Mouse (Mus musculus): ENCODE measurements around the gene Mettl7a1. TPM values are rescaled to one million over a fixed set of nuclear protein-coding genes. Genes with fewer than 3 reads are reported as not detected.
"Not testable (repeated sequence)": the region's sequence is repeated elsewhere in the genome, so short reads cannot be mapped to it uniquely, and the experiment has no call there.

Mettl7a1 gene
- 10 to 100 TPM; 16.5 to 17.7 TPM for total RNA-seq (2021)
- long read RNA-seq, experiment 1, partial matches to known transcripts, result 0 of 2 reads
- long read RNA-seq, experiment 1, other reads (novel, unspliced or antisense), result 0 of 2 reads
- long read RNA-seq, experiment 2, partial matches to known transcripts, result 0 of 2 reads
- long read RNA-seq, experiment 2, other reads (novel, unspliced or antisense), result 1 of 2 reads

DNA sequence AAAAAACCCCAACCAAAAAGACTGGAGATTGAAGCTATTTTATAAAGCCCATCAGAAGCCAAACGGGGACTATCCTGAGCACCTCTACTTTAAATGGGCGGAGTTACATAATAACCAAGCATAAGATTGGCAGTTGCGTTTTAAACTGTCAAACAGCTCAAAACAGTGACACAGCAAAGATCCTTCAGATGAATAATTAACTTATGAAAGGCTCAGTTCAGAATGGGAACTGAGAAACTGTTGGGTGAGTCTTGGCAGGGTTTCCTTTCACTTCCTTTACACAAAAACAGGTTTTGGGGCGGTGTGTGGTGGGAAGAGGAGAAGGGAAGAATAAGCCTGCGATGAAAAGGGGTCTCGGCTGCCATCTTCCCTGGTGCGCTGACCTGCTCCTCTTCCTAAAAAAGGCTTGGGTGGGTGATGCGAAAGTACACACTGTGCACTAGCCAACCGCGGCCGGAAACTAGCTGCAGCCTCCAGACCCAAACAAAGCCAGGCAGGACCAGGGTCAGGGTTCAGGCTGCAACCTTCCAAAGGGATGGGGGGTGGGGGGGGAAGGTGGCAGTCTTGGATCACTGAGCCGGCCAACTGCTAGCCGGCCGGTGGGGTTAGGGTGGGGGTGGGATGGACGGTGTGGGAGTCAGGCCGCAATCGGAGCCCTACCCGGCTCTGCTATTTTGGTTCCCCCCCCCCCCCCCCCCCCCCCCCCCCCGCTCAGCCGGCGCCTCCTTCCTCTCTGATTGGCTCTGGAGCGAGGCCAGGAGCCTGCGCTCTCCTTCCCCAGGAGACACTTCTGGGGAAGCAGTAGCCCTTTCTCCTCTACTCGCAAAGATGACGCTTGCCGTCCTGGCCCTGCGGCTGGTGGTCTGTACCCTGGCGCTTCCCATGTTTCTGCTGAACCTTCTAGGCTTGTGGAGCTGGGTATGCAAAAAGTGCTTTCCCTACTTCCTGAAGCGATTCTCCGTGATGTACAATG is at the start of gene Mettl7a1:
Mettl7a1 (plus strand) TSS at position 122 of the 973 bp plus-strand sequence.
- intact Hi-C loops (cut with DNase I), result no loop called here
- DNase-seq (ENCODE audit: low spot score in 2 of 2), result peak; percentile 84 to 85

DNA sequence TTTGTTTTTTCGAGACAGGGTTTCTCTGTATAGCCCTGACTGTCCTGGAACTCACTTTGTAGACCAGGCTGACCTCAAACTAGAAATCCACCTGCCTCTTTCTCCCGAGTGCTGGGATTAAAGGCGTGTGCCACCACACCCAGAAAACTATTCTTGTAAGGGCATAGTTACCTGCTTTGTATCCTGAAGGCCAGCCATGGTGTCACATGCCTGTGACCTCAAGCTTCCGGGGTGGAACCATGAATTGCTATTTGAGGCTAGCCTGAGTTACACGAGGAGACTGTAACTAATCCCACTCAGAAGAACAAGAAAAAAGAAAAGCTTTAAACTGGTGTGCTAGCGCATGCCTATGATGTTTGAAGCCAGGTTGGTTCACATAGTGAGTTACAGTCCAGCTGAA is 47.6 kb upstream of the Mettl7a1 start:
- no peak for DNase-seq (ENCODE audit: low spot score in 2 of 2)
- intact Hi-C loops (cut with DNase I), result no loop called here

DNA sequence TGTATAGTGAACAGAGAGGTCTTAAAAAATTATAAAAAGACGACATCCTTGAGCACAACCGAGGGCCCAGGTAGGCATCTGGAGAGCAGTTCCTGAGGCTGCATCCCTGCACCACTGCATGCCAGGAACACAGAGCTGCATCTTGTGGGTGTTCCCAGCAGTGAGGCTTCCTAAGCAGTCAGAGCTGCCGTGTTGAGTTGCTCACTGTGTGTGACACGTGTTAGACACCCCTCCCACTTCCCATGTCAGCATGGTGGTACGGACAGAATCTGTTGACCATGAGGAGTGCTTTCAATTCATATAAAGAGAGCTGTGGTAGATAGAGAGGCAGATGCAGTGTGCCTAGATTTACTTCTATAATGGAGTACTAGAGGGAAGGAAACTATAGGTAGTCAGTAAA is 46.6 kb upstream of the Mettl7a1 start:
- DNase-seq (ENCODE audit: low spot score in 2 of 2), result no peak

GRCm38 (mm10) chr15:100258646-100259425 is 45.1 kb upstream of the Mettl7a1 start:
- DNase-seq (ENCODE audit: low spot score in 2 of 2), result no peak
- intact Hi-C loops (cut with DNase I), result no loop called here

More for the DNA sequence above, 46.6 kb upstream of the Mettl7a1 start:
- intact Hi-C loops (cut with DNase I), result no loop called here

DNA sequence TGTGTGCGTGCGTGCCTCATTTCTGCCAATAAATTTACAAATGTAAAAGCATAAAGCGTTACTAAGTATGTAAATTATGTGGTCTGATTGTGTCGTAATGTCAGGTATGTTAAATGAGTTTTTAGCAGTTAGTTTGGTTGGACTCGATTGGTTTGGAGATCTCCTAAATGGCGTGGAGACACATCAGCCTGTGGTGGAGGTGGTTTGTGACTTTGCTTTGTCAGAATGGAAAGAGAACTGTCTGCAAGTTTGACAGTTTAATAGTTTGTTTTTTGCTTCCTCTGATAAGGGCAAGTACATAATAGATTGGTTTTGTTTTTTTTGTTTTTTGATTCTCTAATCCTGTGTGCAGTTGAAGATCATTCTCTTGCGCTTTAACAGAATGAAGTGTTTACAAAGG is 43.6 kb upstream of the Mettl7a1 start:
- intact Hi-C loops (cut with DNase I), result loop anchor here (10.0 kb wide), 2 partner anchors 114 to 204 kb away; partner anchors contain the start of gene Letmd1
- not testable (repeated sequence) for DNase-seq (ENCODE audit: low spot score in 2 of 2)

DNA sequence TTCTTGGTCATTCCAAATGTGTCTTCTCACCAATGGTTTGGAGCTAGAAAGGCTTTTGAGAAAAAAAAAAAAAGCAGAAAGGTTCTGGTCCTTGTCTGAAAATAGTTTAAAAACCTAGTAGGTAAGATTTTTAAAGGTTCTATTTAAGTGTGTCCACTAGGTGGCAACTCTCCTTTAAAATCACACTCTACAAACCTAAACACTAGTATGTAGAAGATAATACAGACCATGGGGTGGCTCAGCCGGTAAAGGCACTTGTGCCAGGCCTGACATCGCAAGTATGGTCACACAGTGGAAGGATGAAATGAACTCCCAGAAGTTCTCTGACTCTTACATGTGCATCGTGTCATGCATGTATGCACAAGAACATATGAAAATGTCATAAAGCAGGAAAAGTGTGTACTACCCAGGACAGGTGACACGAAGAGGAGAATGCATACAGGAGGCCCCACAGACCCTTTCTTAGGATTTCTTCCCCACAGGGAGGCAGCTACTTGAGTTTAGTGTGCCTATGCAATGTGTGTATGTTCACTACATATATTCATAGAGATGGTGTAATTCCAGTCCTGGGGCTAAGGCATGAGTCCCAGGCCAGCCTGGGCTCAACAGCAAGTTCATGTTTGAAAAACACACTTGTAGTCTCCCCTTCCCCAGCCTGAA is 40.6 kb upstream of the Mettl7a1 start:
- DNase-seq (ENCODE audit: low spot score in 2 of 2), result peak in 1 of 2 experiments; percentile 48
- intact Hi-C loops (cut with DNase I), result loop anchor here (10.0 kb wide), 2 partner anchors 111 to 201 kb away; partner anchors contain the start of gene Letmd1

- DNase-seq (ENCODE audit: low spot score in 2 of 2), result no peak
- intact Hi-C loops (cut with DNase I), result loop anchor here (10.0 kb wide), 2 partner anchors 109 to 199 kb away; partner anchors contain the start of gene Letmd1
These were observed 38.2 kb upstream of the Mettl7a1 start for GRCm38 (mm10) chr15:100265586-100266325.

- intact Hi-C loops (cut with DNase I), result loop anchor here (10.0 kb wide), 2 partner anchors 106 to 196 kb away; partner anchors contain the start of gene Letmd1
- DNase-seq (ENCODE audit: low spot score in 2 of 2), result no peak
These were observed 35.0 kb upstream of the Mettl7a1 start for GRCm38 (mm10) chr15:100268916-100269315.

GRCm38 (mm10) chr15:100269776-100270175 is 34.2 kb upstream of the Mettl7a1 start:
- intact Hi-C loops (cut with DNase I), result loop anchor here (10.0 kb wide), 2 partner anchors 105 to 195 kb away; partner anchors contain the start of gene Letmd1
- no peak for DNase-seq (ENCODE audit: low spot score in 2 of 2)

GRCm38 (mm10) chr15:100270609-100271008 is 33.3 kb upstream of the Mettl7a1 start:
- intact Hi-C loops (cut with DNase I), result not testable (repeated sequence)

GRCm38 (mm10) chr15:100271411-100271810 is 32.5 kb upstream of the Mettl7a1 start:
- intact Hi-C loops (cut with DNase I), result no loop called here
- DNase-seq (ENCODE audit: low spot score in 2 of 2), result no peak

More at GRCm38 (mm10) chr15:100270609-100271008, 33.3 kb upstream of the Mettl7a1 start:
- DNase-seq (ENCODE audit: low spot score in 2 of 2), result not testable (repeated sequence)

DNA sequence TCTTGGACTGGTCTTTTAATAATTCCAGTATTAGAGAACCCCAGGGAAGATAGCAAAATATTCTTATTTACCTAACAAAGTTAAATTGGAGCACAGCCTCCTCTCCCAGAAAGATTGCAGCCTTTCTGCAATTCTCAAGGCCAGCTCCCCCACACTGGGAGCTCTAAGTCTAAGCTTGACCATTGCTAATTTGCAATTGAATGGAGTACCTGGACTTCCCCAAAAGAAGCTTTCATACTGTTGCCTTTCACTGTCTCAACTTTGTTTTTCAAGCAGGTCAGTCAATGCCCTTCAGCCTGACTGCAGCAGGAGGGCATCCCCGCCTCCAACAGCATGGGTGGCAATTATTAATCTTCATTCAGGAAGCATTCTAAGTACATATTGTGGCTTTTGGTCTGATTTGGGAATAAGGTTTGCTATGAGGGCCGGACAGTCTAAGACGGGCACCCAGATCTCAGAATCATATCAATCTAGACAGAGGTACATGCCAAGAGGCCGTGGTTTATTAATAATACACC is 30.1 kb upstream of the Mettl7a1 start:
- intact Hi-C loops (cut with DNase I); DNase-seq (ENCODE audit: low spot score in 2 of 2): not testable (repeated sequence)

- intact Hi-C loops (cut with DNase I), result no loop called here
- no peak for DNase-seq (ENCODE audit: low spot score in 2 of 2)
These were observed 29.0 kb upstream of the Mettl7a1 start for GRCm38 (mm10) chr15:100274790-100275559.

- intact Hi-C loops (cut with DNase I), result no loop called here
- no peak for DNase-seq (ENCODE audit: low spot score in 2 of 2)
These were observed 27.5 kb upstream of the Mettl7a1 start for GRCm38 (mm10) chr15:100276403-100276802.

- intact Hi-C loops (cut with DNase I), result no loop called here
- no peak for DNase-seq (ENCODE audit: low spot score in 2 of 2)
These were observed 26.4 kb upstream of the Mettl7a1 start for GRCm38 (mm10) chr15:100277586-100277985.

- intact Hi-C loops (cut with DNase I), result no loop called here
- DNase-seq (ENCODE audit: low spot score in 2 of 2), result no peak
These were observed 23.3 kb upstream of the Mettl7a1 start, which contains the start of gene Tmprss12 for GRCm38 (mm10) chr15:100280626-100281025. Tmprss12 (plus strand) TSS chr15:100280837.

- intact Hi-C loops (cut with DNase I), result no loop called here
- DNase-seq (ENCODE audit: low spot score in 2 of 2), result no peak
These were observed 15.0 kb upstream of the Mettl7a1 start for GRCm38 (mm10) chr15:100288980-100289379.
